Mouse (Mus musculus): ENCODE data around the gene Satl1. TPM values are rescaled to one million over a fixed set of nuclear protein-coding genes. Genes with fewer than 3 reads are reported as not detected.

Gene Satl1
- polyA plus RNA-seq (2014; fragmentation: Illumina TruSeq; extraction: RNeasy Lipid Tissue Mini Kit (QIAGEN cat#74804); ENCODE audit: low read depth, low replicate concordance), result 120 TPM

DNA sequence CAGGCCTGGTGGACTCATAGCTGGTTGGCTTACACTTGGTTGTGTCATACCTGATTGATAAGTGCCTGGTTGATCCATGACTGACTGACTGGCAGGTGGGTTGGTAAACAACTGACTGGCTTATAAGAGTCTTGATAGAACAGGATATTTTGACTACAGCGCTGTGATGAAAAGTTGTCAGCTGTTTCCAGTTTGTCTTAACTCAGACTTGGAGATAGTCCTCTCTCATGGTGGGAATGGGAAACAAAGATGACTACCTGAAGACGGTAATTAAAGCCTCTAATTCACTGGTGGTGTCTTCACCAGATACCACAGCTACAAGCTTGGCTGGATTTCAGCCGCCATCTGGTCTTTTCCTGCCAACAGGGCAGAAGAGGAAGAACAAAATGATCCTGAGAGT is at the start of gene Satl1:
Satl1 (minus strand) TSS at position 101 of the 400 bp plus-strand sequence.

Other genes with a start within 250 kb of the Satl1 start
- 22.6 TPM for gene 4933403O08Rik, start 167.7 kb downstream of the Satl1 start, polyA plus RNA-seq (2014; fragmentation: Illumina TruSeq; extraction: RNeasy Lipid Tissue Mini Kit (QIAGEN cat#74804); ENCODE audit: low read depth, low replicate concordance)
- gene Apool, start 95.4 kb downstream of the Satl1 start, polyA plus RNA-seq (2014; fragmentation: Illumina TruSeq; extraction: RNeasy Lipid Tissue Mini Kit (QIAGEN cat#74804); ENCODE audit: low read depth, low replicate concordance), result 11.3 TPM
- gene 2010106E10Rik, start 88.5 kb upstream of the Satl1 start, polyA plus RNA-seq (2014; fragmentation: Illumina TruSeq; extraction: RNeasy Lipid Tissue Mini Kit (QIAGEN cat#74804); ENCODE audit: low read depth, low replicate concordance), result 0.78 TPM
- gene Zfp711, start 193.7 kb upstream of the Satl1 start, polyA plus RNA-seq (2014; fragmentation: Illumina TruSeq; extraction: RNeasy Lipid Tissue Mini Kit (QIAGEN cat#74804); ENCODE audit: low read depth, low replicate concordance), result 67.8 TPM